Mouse (Mus musculus): ENCODE results near the gene Kif1bp.

GRCm38 (mm10) chr10:62532832-62533231 is 45.4 kb downstream of the Kif1bp start:
- TF ChIP-seq CTCF (IDR thresholded peaks at IDR 0.05; ENCODE audit: extremely low read depth, insufficient read depth, low read length) (no peak), POLR2A (IDR thresholded peaks at IDR 0.05; ENCODE audit: extremely low read depth, insufficient read depth, low read length) (no peak)
